Mouse (Mus musculus): ENCODE data around the gene Pdss2.

DNA sequence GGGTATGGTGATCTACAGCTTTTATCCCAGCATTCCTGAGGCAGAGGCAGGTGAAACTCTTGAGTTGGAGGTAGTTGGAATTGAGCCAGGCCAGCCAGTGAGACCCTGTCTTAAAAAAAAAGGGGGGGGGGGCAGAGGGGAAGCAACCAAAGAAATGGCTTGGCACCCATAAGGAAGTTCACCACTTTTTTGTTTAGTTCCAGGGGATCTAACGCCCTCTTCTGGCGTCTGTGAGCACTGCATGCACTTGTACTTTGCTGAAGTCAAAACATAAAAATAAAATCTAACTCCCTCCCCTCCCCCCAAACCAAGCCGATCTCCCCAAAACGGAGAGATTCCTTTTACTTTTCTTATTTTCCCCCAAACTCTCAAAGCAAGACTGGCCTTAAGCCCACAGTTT lies 254.1 kb downstream of the Pdss2 start:
- TF ChIP-seq CTCF (conservative IDR thresholded peaks at IDR 0.05; ENCODE audit: low read length) (peak; percentile 74), NANOG (IDR thresholded peaks at IDR 0.05; ENCODE audit: borderline replicate concordance, low read length) (no peak), POU5F1 (IDR thresholded peaks at IDR 0.05; ENCODE audit: borderline replicate concordance, low read length) (no peak)

All from E14TG2a.4 (cell line).